Mouse (Mus musculus) T-cell, adult 2 months (primary cell): ENCODE measurements around the gene Fars2.
"Not testable (repeated sequence)": the region's sequence is repeated elsewhere in the genome, so short reads cannot be mapped to it uniquely, and the experiment has no call there.

ENCODE experiments used
- DNase-seq: peaks from one replicate; pipeline ENCODE4 v3.0.0; 2022; ENCODE audit warnings: low spot score

Gene Fars2

DNA sequence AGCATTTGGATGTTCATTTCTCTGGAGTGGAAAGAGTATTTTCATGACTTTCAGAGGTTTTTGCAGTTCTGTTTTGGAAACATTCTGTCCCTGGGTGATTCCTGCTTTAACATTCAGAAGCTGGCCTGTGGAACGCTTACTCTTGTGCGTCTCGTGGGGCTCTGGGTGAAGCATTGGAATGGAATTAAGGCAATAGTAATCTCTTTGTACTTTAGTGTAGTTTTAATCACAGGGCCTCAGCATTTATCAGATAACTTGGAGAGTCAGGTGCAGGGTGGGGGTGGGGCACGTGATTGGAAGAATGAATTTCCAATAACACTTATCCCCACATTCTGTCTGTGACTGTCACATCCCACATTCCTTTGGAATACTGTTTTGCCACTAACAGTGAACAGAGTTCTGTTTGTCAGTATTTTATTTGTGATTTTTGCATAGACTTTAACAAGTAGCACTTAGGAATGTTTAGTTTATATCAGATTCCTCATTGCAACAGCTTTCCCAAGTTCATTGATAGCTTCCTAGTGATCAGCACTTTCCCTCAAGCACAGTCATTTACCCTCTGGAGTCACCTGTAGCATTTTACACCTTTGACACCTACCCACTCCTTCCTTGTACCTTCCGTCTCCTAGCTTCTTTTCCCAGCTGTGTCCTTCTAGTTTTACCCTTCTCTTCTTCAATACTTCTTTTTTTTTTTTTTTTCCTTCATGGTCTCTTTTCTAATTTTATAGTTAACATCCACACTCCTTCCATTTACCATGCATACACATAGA is 23.2 kb downstream of the Fars2 start:
- no peak for DNase-seq

- no peak for DNase-seq
Observed at GRCm38 (mm10) chr13:36145601-36146000, 28.4 kb downstream of the Fars2 start.

- DNase-seq: no peak
Observed at GRCm38 (mm10) chr13:36149175-36149939, 32.1 kb downstream of the Fars2 start.

- DNase-seq: no peak
Observed at GRCm38 (mm10) chr13:36150272-36150671, 33.1 kb downstream of the Fars2 start.

GRCm38 (mm10) chr13:36152728-36153498 is 35.7 kb downstream of the Fars2 start:
- no peak for DNase-seq

- DNase-seq: no peak
Observed at GRCm38 (mm10) chr13:36156340-36156931, 39.2 kb downstream of the Fars2 start.

- DNase-seq: no peak
Observed at GRCm38 (mm10) chr13:36163411-36163810, 46.2 kb downstream of the Fars2 start.

- DNase-seq: no peak
Observed at GRCm38 (mm10) chr13:36163898-36164297, 46.7 kb downstream of the Fars2 start.

DNA sequence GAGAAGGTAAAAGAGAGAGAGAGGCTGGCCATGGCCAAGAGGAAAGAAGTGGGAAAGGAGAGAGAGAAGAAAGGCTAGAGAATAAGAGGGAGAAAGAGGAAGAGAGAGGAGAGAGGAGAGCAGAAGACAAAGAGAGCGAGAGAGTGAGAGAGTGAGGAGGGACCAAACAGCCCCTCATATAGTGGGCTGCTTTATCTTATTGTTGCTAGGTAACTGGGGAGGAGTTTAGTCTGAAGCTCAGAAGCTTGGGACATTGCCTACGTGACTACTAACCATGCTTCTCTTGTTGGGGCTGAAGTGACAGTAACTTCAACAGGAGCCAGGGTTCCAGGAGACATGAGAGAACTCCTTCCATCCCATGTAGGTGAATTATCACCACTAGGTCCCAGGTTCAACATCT is 55.8 kb downstream of the Fars2 start:
- not testable (repeated sequence) for DNase-seq

DNA sequence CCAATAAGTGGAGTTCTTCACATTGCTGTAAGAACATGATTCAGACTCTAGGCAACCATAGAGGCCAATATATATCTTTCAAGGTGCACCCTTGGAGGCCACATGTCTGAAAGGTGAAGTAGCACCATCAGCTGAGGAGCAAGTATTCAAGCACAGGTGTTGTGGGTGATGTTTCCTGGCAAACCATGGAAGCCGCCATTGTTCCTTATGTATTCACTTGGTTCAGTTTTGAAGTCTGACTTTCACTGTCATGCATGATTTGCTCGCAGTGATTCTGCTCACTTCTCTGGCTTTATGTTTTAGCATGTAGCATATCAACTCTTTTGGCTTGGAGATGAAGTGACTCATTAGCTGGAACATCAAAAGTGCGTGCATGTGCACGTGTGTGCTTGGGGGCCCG is 56.9 kb downstream of the Fars2 start:
- no peak for DNase-seq

GRCm38 (mm10) chr13:36174772-36175171 is 57.6 kb downstream of the Fars2 start:
- DNase-seq: no peak

- DNase-seq: no peak
Observed at GRCm38 (mm10) chr13:36181231-36181630, 64.0 kb downstream of the Fars2 start.

GRCm38 (mm10) chr13:36190577-36190976 is 73.4 kb downstream of the Fars2 start:
- DNase-seq: no peak

DNA sequence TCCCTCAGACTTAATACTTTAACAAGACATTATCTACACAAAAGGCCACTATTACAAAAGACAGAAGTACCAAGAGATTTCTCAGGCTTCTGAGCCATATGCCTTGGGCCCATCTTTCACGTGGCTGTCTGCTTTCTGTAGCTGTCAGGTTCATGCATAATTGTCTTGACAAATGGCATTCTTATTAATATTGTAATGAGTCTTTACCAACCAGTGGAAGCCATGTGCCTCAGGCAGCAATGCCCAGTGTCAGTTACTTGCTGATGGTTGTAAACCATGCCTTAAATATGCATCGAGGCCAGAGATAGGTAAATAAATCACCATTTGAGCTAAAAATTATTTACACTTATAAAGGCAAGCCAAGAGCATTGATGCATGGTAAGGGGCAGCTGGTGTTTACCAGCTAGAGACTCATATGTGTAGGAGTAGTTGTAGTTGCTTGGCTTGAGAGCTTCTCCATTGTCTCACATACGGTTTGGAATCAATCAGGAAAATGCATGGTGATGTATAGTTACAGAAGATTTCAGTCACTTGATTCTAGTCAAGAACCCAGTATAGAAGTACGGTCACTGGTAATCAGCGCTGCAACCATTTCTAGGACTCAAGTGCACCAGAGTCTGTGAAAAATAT is 76.4 kb downstream of the Fars2 start:
- no peak for DNase-seq

GRCm38 (mm10) chr13:36199288-36199687 is 82.1 kb downstream of the Fars2 start:
- no peak for DNase-seq

DNA sequence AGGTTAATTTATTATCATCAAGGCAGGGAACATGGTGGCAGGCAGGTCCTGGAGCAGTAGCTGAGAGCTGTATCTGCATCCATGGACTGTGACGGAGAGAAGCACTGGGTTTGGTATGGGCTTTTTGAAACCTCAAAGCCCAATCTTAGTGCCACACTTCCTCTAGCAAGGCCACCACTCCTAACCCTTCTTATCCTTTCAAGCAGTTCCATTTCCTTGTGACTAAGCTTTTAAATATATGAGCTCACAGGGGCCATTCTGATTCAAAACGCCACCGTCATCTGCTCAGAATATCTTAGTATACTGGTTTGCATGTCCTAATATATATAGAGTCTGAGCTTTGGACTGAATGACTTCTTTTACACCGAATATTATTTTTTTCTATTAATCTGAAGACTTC is 83.2 kb downstream of the Fars2 start:
- no peak for DNase-seq

DNA sequence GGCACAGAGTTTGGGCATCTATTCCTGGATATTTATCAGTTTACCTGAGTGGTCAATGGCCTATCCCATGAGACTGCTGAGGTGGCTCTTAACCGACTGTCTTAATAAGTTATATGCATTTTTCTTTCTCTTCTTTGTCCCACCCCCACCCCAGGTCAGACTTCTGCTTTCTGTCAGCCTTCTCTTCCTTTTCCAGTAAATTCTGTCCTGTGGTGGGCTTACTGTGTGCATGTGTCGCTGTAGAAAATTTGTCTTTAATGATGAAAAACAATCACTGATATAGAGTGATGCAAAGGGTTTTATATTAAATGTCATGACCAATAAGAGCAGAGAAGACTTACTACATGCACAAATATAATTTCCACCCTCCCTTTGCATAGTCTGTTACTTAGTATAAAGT is 85.3 kb downstream of the Fars2 start:
- DNase-seq: no peak

DNA sequence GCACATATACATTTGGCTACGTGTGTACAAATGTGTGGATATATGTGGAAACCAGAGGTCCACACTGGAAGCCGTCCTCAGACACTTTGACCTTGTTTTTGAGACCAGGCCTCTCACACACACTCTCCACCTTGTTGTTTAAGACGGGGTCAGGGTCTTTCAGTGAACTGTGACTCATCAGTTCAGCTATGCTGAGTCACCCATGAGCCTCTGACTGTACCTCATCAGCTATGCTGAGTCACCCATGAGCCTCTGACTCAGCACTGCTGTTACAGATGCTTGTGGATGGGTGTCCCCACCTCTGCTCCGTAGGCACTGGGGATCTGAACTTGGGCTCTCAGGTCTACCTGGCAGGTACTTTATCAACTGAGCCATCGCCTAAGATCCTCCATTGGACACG is 85.8 kb downstream of the Fars2 start:
- no peak for DNase-seq

DNA sequence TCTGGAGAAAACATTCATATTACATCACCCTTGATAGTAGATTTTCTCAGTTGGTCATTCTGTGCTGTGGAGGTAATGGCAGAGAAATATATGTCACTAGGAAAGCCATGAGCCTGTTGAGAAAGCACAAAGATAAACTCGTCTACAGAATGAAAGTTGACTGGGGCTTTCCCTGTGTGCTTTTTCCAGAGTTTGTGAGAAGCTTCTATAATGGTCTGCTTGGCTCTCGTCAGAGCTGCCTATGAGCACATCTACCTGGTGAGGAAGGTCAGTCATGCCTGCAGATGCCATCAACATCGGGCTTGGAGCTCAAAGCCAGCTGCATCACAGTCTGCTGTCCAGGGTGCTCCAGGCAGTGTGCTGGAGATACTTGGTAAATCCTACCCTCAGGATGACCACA is 87.1 kb downstream of the Fars2 start:
- no peak for DNase-seq

DNA sequence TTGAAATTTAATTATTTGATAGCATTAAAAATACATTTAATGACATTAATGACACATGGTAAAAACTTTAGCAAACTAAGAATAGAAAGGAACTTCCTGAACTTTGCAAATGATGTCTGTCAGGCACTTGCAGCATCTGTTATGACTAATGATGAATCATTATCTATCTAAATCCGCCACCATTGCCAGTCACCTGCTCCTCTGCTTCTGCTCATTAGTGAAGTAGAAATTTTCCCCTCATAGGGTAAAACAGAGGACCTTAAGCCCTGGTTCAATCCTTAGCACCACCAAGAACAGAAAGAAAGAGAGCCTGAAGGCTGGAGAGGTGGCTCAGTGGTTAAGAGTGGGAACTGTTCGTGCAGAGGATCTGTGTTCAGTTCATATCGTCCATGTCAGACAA is 93.8 kb downstream of the Fars2 start:
- DNase-seq: no peak

- no peak for DNase-seq
Observed at GRCm38 (mm10) chr13:36214056-36214455, 96.8 kb downstream of the Fars2 start.

DNA sequence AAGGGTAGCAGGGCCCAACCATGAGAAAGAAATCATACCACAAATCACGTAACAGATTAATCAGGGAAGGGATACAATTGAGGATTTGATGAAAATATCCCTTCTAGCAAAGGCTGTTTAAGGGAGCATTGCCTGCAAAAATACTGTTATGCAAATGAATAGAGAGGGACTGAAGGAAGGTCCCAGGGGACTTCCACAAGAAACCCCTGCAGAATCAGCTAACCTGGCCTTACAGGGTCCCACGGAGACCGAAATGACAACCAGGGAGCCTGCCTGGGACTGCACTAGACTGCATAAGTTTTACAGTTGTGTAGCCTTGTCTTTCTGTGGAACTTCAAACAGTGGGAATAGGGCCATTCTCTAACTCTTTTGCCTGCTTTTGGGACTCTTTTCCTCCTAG is 98.8 kb downstream of the Fars2 start:
- no peak for DNase-seq
